Mouse (Mus musculus) neural tube, embryonic 12.5 days (tissue): ENCODE results near the gene Nptn. TPM values are rescaled to one million over a fixed set of nuclear protein-coding genes. Genes with fewer than 3 reads are reported as not detected.

ENCODE experiments used
- ATAC-seq: fragments of 200-750 bp; cut with Nextera tagmentation; 2 replicates; pipeline ENCODE4 v1.8.0; 2017; ENCODE audit warnings: low read depth, mild to moderate bottlenecking, moderate TSS enrichment, moderate library complexity; ENCODE audit not compliant: low FRiP score
- H3K27ac ChIP-seq: fragments of 300-500 bp; sonication (generic); 2 replicates; pipeline ENCODE4 v1.5.1; 2016
- H3K27me3 ChIP-seq: fragments of 300-500 bp; sonication (generic); replicated peaks from 2 replicates; pipeline ENCODE4 v1.6.1; 2016; ENCODE audit warnings: mild to moderate bottlenecking
- H3K36me3 ChIP-seq: fragments of 300-500 bp; sonication (generic); 2 replicates; pipeline ENCODE4 v1.6.1; 2016; ENCODE audit warnings: mild to moderate bottlenecking
- H3K4me1 ChIP-seq: fragments of 300-500 bp; sonication (generic); 2 replicates; pipeline ENCODE4 v1.6.1; 2016
- H3K4me2 ChIP-seq: fragments of 300-500 bp; sonication (generic); replicated peaks from 2 replicates; pipeline ENCODE4 v1.6.1; 2016; ENCODE audit warnings: mild to moderate bottlenecking
- H3K4me3 ChIP-seq: fragments of 300-500 bp; sonication (generic); 2 replicates; pipeline ENCODE4 v1.5.1; 2016
- H3K9ac ChIP-seq: fragments of 300-500 bp; sonication (generic); 2 replicates; pipeline ENCODE4 v1.6.1; 2016; ENCODE audit warnings: mild to moderate bottlenecking
- H3K9me3 ChIP-seq: fragments of 300-500 bp; sonication (generic); 2 replicates; pipeline ENCODE4 v1.6.1; 2016; ENCODE audit warnings: mild to moderate bottlenecking
- WGBS: fragments of 180-500 bp; shearing (Covaris S2); methylation state at CpG from one replicate; pipeline ENCODE4 v1.1.7; 2016; 5-methylcytosine and 5-hydroxymethylcytosine counted together
- polyA plus RNA-seq: library from polyadenylated mRNA; unstranded; fragments of >200 nt; fragmentation: Nextera tagmentation; extraction: Ambion mirVana; gene quantifications from 2 replicates; pipeline ENCODE4 v1.2.1, GENCODE M21; 2016

Nptn gene
- polyA plus RNA-seq, 1 experiment from 2014 or later, result 86.5 TPM

- Histone ChIP-seq H3K27ac (no peak overlapping the region), H3K36me3 (peaks cover 15% of the 10 kb centered on the region), H3K4me1 (no peaks in the 10 kb centered on the region), H3K27me3 (no peaks in the 10 kb centered on the region), H3K9me3 (no peaks in the 10 kb centered on the region), H3K4me3 (no peak overlapping the region), H3K9ac (no peak overlapping the region), H3K4me2 (no peak overlapping the region)
- WGBS, result 81% methylated on average over 2 of the region's 2 CpGs
- no peak for ATAC-seq
Measured at GRCm38 (mm10) chr9:58630441-58630840, 48.4 kb downstream of the Nptn start.

DNA sequence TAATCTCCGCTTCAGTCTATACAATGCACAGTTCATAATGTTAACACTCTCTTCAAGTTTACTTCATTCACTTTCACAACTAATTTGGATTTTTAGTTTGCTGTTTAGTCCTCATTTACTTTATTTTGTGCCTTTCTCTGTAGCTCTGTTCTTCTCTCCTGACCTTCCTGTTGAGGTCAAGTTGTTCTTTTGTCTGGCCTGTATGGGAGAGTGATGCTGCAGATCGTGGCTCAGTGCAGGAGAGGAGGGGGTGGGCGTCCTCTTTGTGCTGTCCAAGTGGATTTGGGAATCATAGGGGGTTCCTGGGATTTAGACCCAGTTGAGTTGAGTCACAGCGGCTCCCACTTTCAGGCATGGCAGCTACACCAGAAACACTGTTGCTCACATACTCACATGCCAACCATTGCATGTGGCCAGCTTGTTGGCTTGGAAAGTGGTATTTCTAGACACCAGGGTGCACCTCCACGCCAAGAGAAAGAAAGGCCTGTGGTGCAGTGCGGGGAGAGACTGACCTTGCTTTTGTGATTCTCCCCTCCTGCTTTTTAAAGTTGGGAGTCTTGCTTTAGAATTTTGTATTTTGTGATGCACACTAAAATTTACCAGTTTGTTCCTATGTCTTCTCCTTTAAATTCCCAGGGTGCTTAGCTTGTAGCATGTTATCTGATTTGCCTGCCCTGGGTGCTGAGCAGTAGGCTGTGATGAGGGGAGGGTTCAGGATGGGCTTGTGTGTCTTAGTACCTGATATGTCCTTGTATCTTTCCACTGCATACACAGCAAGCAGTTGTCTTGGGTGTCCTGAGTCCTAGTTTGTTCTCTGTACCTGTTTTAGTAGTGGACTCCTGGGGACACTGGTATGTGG, 66.6 kb downstream of the Nptn start:
- H3K27ac ChIP-seq, result no peak overlapping the region
- peaks cover 9% of the 10 kb centered on the region; the same call in 1 of the 2 replicates for H3K36me3 ChIP-seq
- H3K4me1 ChIP-seq, result no peaks in the 10 kb centered on the region
- no peak for ATAC-seq
- no peaks in the 10 kb centered on the region for H3K27me3 ChIP-seq
- WGBS, result 62% methylated on average over 6 of the region's 6 CpGs
- no peak overlapping the region for H3K4me2 ChIP-seq
- H3K9ac ChIP-seq, result no peak overlapping the region
- no peak overlapping the region for H3K4me3 ChIP-seq
- H3K9me3 ChIP-seq, result no peaks in the 10 kb centered on the region

DNA sequence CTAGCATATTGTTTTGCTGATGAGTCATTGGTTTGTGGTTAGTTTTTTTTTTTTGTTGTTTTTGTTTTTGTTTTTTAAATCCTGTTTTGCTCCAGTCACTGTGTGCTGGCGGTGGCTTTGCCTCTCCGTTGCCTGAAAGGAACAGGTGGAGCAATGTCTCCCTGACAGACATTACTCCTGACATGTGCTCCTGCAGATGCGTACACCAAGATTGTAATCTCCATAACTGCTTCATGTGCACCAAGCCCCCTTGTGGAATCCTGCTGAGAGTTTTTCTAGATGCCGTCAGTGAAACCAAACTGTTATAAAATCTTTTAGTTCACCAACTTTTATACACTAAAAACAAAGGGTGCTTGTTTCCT, 67.2 kb downstream of the Nptn start:
- Histone ChIP-seq H3K4me2 (no peak overlapping the region), H3K27me3 (no peaks in the 10 kb centered on the region), H3K9ac (no peak overlapping the region), H3K27ac (no peak overlapping the region), H3K36me3 (peaks cover 6% of the 10 kb centered on the region; the same call in 1 of the 2 replicates), H3K4me3 (no peak overlapping the region), H3K9me3 (no peaks in the 10 kb centered on the region), H3K4me1 (no peaks in the 10 kb centered on the region)
- ATAC-seq, result no peak
- 78% methylated on average over 4 of the region's 4 CpGs for WGBS

DNA sequence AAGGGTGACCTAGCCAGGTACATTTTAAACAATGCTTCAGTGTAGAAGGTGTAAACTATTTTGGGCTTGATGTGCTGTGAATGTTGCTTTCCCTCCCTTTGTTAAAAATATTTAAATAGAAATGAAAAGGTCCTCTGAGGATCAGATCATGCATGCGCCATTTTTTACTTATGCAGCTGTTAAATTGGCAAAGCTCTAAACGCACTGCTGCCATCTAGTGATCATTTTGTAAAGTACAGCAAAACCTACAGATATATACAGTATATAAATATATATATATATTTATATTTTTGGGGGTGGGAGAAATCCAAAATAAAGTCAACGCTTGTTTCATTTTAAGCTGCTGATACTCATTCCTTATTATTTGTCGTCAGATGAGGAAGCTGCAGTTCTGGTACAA, 70.0 kb downstream of the Nptn start:
- WGBS, result 63% methylated on average over 4 of the region's 4 CpGs
- ATAC-seq, result no peak
- H3K9me3 ChIP-seq, result no peaks in the 10 kb centered on the region
- H3K36me3 ChIP-seq, result no peaks in the 10 kb centered on the region
- H3K9ac ChIP-seq, result no peak overlapping the region
- no peak overlapping the region for H3K27ac ChIP-seq
- no peak overlapping the region for H3K4me2 ChIP-seq
- H3K4me1 ChIP-seq, result no peaks in the 10 kb centered on the region
- H3K4me3 ChIP-seq, result no peak overlapping the region
- H3K27me3 ChIP-seq, result no peaks in the 10 kb centered on the region

DNA sequence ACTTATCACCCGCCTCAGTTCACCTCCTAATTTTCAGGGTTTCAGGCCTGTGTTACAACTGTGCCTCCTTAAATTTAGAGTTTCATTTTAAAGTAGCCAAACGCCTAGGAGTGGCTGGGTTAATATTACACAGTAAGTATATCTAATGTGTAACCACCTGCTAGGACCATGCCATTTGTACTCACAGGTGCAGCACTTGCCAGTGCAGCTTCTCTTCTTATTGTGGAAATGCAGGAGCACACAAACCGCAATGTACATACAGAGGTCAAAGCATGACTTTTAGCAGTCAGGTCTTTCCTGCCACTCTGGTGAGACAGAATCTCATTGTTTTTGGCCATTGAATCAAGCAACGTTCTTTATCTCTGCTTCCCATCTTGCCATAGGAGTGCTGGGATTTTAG, 72.5 kb downstream of the Nptn start:
- no peaks in the 10 kb centered on the region for H3K4me1 ChIP-seq
- no peak for ATAC-seq
- H3K9me3 ChIP-seq, result no peaks in the 10 kb centered on the region
- peaks cover 10% of the 10 kb centered on the region; the same call in 1 of the 2 replicates for H3K36me3 ChIP-seq
- WGBS, result 88% methylated on average over 4 of the region's 4 CpGs
- no peak overlapping the region for H3K9ac ChIP-seq
- no peak overlapping the region for H3K4me3 ChIP-seq
- H3K4me2 ChIP-seq, result no peak overlapping the region
- H3K27me3 ChIP-seq, result no peaks in the 10 kb centered on the region
- no peak overlapping the region for H3K27ac ChIP-seq

- no peaks in the 10 kb centered on the region for H3K4me1 ChIP-seq
- no peak overlapping the region for H3K27ac ChIP-seq
- 71% methylated on average over 2 of the region's 2 CpGs for WGBS
- no peak overlapping the region for H3K9ac ChIP-seq
- H3K4me3 ChIP-seq, result no peak overlapping the region
- ATAC-seq, result no peak
- no peaks in the 10 kb centered on the region for H3K27me3 ChIP-seq
- no peak overlapping the region for H3K4me2 ChIP-seq
- no peaks in the 10 kb centered on the region for H3K9me3 ChIP-seq
- H3K36me3 ChIP-seq, result peaks cover 11% of the 10 kb centered on the region; the same call in 1 of the 2 replicates
Measured at GRCm38 (mm10) chr9:58656396-58656795, 74.4 kb downstream of the Nptn start.

GRCm38 (mm10) chr9:58656824-58657223, 74.8 kb downstream of the Nptn start:
- no peak overlapping the region for H3K4me2 ChIP-seq
- H3K9me3 ChIP-seq, result no peaks in the 10 kb centered on the region
- H3K36me3 ChIP-seq, result peaks cover 13% of the 10 kb centered on the region
- no peak overlapping the region for H3K27ac ChIP-seq
- no peaks in the 10 kb centered on the region for H3K27me3 ChIP-seq
- H3K4me1 ChIP-seq, result no peaks in the 10 kb centered on the region
- no peak overlapping the region for H3K4me3 ChIP-seq
- 95% methylated on average over 2 of the region's 2 CpGs for WGBS
- no peak overlapping the region for H3K9ac ChIP-seq
- no peak for ATAC-seq

GRCm38 (mm10) chr9:58657735-58658512, 75.9 kb downstream of the Nptn start:
- WGBS, result 90% methylated on average over 5 of the region's 5 CpGs
- Histone ChIP-seq H3K9ac (no peak overlapping the region), H3K9me3 (no peaks in the 10 kb centered on the region), H3K36me3 (peaks cover 21% of the 10 kb centered on the region), H3K4me1 (no peaks in the 10 kb centered on the region), H3K4me2 (no peak overlapping the region), H3K4me3 (no peak overlapping the region), H3K27me3 (no peaks in the 10 kb centered on the region), H3K27ac (no peak overlapping the region)
- ATAC-seq, result no peak

GRCm38 (mm10) chr9:58658596-58659309, 76.7 kb downstream of the Nptn start:
- 91% methylated on average over 4 of the region's 4 CpGs for WGBS
- H3K27me3 ChIP-seq, result no peaks in the 10 kb centered on the region
- H3K36me3 ChIP-seq, result peaks cover 21% of the 10 kb centered on the region
- no peak overlapping the region for H3K4me2 ChIP-seq
- no peaks in the 10 kb centered on the region for H3K9me3 ChIP-seq
- H3K4me3 ChIP-seq, result no peak overlapping the region
- no peaks in the 10 kb centered on the region for H3K4me1 ChIP-seq
- H3K9ac ChIP-seq, result no peak overlapping the region
- H3K27ac ChIP-seq, result no peak overlapping the region
- no peak for ATAC-seq

DNA sequence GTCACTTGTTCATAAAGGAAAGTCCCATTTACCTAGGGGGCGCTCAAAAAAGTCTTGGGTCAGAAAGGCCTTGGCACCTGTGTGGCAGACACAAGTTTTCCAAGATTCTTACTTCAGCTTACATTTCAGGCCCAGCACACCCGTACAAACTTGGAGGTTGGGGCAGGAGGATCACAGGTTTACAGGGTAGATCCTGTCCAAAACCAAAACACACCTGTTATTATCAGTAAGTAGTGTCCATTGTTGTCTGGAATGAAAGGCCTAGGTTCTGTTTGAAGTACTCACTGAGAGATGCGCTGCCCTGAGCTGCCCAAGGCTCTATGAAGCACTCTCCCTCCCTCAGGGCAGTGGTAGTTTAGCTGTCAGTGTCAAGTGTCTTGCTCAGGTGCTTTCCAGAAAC, 77.3 kb downstream of the Nptn start:
- Histone ChIP-seq H3K9me3 (no peaks in the 10 kb centered on the region), H3K4me1 (no peaks in the 10 kb centered on the region), H3K36me3 (peaks cover 21% of the 10 kb centered on the region), H3K4me2 (no peak overlapping the region), H3K27me3 (no peaks in the 10 kb centered on the region), H3K4me3 (no peak overlapping the region), H3K27ac (no peak overlapping the region), H3K9ac (no peak overlapping the region)
- WGBS, result 88% methylated on average over 3 of the region's 3 CpGs
- ATAC-seq, result no peak

DNA sequence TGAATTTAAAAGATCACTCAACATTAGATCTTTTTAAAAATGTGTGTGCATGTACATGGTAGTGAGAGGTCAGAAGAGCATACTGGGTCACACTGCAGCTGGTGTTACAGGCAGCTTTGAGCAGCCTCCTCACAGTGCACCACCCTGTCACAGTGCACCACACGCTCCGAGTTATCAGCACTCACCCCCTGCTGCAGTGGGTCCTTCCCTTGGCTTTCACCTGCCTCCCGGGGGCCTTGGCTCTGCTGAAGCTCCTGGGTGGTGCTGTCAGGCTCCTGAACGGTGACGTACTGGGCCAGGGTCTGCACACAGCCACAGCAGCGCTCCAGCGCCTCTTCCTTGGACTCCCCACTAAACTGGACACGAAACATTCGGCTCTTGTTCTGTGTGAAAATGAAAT, 77.9 kb downstream of the Nptn start:
- 91% methylated on average over 9 of the region's 9 CpGs for WGBS
- Histone ChIP-seq H3K36me3 (peaks cover 21% of the 10 kb centered on the region), H3K27me3 (no peaks in the 10 kb centered on the region), H3K9me3 (no peaks in the 10 kb centered on the region), H3K4me3 (no peak overlapping the region), H3K4me1 (no peaks in the 10 kb centered on the region), H3K9ac (no peak overlapping the region), H3K4me2 (no peak overlapping the region), H3K27ac (no peak overlapping the region)
- no peak for ATAC-seq

- no peak overlapping the region for H3K4me3 ChIP-seq
- H3K36me3 ChIP-seq, result peaks cover 21% of the 10 kb centered on the region
- no peak overlapping the region for H3K9ac ChIP-seq
- H3K27ac ChIP-seq, result no peak overlapping the region
- H3K4me1 ChIP-seq, result no peaks in the 10 kb centered on the region
- 87% methylated on average over 3 of the region's 3 CpGs for WGBS
- no peak for ATAC-seq
- no peaks in the 10 kb centered on the region for H3K27me3 ChIP-seq
- H3K9me3 ChIP-seq, result no peaks in the 10 kb centered on the region
- H3K4me2 ChIP-seq, result no peak overlapping the region
Measured at GRCm38 (mm10) chr9:58660673-58661072, 78.6 kb downstream of the Nptn start.
